Mouse (Mus musculus): ENCODE results near the gene Med12. TPM values are rescaled to one million over a fixed set of nuclear protein-coding genes. Genes with fewer than 3 reads are reported as not detected.

Med12 gene
- 35.1 TPM for polyA plus RNA-seq (2015; fragmentation: Illumina TruSeq; extraction: RNeasy Lipid Tissue Mini Kit (QIAGEN cat#74804); ENCODE audit: insufficient read depth, low read depth, low replicate concordance)

DNA sequence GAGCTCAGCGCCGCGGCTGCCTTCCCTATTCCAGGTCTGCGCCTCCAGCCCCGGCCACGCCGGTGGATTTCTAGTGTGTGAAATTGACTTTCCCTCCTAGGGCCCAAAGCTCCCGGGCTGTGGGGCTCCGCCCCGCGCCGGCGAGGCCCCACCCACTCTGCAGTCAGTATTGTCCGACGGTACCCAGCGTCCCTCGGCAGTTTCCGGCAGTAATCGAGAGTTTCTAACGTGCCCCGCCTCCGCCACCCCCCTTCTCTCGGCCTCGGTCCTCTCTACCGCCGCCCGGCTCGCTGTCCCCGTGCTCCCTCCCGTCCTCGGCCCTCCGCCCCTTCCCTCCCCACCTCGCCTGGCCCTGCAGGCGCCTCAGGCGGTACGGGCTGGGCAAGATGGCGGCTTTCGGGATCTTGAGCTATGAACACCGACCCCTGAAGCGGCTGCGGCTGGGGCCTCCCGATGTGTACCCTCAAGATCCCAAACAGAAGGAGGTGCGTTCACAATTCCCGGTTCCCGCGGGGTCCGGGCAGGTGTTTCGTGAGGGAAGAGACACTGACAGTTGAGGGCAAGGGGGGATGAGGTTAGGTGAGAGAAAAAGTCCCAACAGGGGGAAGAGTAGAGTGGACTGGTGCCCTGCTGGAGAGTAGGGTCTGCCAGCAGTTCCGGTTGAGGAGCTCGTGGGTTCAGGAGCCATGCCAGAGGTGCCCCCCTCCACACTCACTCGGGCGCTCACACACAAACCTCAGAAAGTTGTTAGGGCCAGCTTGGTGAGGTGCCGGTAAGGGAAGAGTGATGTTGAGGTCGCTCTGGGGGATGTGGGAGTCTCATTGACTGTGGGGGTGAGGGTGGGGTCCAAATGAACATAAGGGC is at the start of gene Med12:
Gene Med12, plus strand, starts transcription at position 156 of the 864 bp plus-strand sequence.

DNA sequence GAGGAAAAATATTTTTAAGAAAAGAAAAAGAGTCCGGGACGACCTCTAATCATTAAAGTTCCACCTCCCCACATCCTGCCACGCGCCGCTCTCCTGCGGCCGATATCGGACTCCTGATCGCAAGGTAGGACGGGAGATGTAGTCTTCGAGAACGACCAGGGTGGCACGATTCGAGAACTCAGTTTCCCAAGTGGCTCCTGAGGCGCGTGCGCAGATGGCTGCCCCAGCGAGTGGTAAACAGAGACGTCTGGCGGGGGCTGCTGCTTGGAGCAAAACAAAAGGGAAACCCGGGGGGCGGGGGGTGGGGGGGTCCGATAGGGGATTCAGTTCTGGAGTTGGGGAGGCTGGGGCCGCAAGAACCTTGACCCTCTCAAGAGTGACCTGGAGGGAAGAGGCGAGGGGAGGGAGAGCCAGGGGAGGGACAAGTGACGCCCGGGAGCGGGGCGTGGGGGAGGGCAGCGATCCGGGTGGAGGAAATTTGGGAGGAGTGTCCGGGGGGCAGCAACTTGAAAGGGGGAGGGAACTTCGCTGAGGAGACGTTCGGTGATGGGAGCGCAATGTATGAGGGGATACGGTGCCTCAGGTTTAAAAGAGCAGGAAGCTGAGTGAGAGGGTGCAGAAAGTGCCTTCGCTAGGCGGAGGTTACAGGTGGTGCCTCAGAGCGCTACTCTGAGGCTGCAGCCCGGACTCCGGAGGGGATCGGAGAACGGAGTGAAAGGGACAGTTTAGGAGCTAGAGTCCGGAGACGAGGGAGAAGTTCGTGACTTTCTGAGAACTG is 19.7 kb upstream of the Med12 start, which contains the start of gene Foxo4:
Gene Foxo4, plus strand, starts transcription at position 577 of the 778 bp plus-strand sequence.

DNA sequence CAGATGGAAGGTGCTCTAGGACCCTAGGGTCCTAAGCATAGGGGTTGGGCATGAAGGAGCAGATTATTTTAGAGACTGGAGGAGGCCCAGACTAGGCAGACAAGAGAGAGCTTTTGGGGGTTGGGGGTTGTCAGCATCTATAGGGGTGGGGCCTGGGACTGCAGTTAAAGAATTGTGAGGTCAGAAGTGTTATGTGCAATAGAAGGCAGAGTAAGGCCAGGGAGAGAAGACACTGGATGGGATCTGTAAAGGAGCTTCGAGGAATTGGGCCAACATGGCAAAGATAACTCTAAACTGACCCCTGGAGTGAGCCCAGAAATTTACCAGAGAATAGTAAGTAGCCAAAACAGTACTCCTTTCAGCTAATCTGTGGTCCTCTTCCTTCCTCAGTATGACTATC is 9.9 kb upstream of the Med12 start, which contains the start of gene Gm614:
Gene Gm614, minus strand, starts transcription at position 101 of the 400 bp plus-strand sequence.

DNA sequence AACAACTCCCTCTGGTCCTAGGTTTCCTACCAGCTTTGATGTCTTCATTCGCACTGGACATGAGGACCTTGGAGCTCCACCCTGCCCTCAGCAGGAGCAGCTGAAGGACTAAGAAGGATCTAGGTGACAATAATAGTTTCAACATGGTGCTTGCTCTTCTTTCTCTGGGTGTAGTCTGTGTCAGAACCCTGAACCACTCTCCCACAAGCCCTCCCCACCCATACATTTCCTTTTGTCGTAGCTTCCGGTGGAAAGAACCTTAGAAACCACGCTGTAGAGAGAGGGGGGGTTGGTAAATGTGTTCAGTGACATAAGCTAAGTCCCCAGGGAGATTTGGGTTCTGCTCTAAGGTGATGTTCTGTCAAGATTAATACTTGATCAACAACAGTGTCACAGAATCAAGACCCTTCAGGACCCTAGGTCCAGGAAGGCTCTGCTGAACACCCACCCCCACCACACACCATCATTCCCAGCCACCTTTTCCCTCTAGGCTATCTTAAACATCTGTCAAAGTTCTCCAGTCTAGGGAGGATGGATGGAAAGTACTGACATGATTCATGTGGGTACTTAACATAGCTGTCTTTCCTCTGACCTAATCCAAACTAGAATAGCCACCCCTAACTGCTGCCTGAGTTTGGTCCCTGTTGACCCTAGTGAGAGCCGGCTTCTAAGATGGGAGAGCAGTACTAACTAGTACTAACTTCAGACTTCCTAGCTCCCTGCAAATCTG is 5.6 kb upstream of the Med12 start, which contains the start of gene Il2rg:
Gene Il2rg, minus strand, starts transcription at position 231 of the 730 bp plus-strand sequence.

DNA sequence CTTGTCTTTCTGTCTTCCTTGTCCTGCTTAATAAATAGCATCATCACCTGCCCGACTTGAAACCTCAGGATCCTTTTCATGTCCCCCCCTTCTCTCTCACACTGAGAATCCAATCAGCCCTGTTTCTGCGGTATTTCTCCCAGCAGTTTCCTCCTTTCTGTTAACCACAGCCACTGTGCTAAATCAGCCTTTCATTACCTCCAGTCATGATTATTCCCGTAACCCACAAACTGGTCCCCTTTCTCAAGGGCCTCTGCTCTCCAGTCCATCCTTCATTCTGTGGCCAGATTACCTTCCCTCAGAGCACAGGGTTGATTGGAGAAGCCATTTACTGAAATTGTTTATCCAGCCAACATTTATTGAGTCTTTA is 5.1 kb upstream of the Med12 start, which contains the start of gene Gm20489:
Gene Gm20489, minus strand, starts transcription at position 269 of the 370 bp plus-strand sequence.

DNA sequence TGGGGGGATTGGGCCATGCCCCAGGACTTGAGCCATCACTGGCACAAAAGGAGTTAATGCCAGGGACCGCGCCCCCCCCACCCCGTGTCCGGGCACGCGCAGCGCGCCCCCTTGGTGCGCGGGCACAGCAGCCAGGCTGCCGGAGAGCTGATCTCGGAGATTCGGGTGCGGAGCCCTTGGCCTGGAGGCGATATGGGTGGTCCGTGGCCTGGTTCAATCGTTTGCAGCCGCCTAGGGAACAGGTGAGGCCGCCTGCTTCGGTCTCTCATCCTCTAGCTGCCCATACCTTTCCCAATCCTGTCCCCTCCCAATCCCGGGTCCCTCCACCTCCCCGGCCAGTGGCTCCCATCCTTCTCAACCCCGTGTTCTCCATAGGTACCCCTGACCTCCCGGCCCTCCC is 25.2 kb downstream of the Med12 start, which contains the start of gene Nlgn3:
Gene Nlgn3, plus strand, starts transcription at position 114 of the 400 bp plus-strand sequence.

Other genes starting within 250 kb of the Med12 start
- gene Tex11, start 214.4 kb upstream of the Med12 start, polyA plus RNA-seq (2015; fragmentation: Illumina TruSeq; extraction: RNeasy Lipid Tissue Mini Kit (QIAGEN cat#74804); ENCODE audit: insufficient read depth, low read depth, low replicate concordance), result not detected
- gene Slc7a3, start 188.0 kb upstream of the Med12 start, polyA plus RNA-seq (2015; fragmentation: Illumina TruSeq; extraction: RNeasy Lipid Tissue Mini Kit (QIAGEN cat#74804); ENCODE audit: insufficient read depth, low read depth, low replicate concordance), result 4.0 TPM
- 6.3 TPM for gene Snx12, start 51.5 kb upstream of the Med12 start, polyA plus RNA-seq (2015; fragmentation: Illumina TruSeq; extraction: RNeasy Lipid Tissue Mini Kit (QIAGEN cat#74804); ENCODE audit: insufficient read depth, low read depth, low replicate concordance)
- 6.7 TPM for gene Foxo4, start 19.5 kb upstream of the Med12 start, polyA plus RNA-seq (2015; fragmentation: Illumina TruSeq; extraction: RNeasy Lipid Tissue Mini Kit (QIAGEN cat#74804); ENCODE audit: insufficient read depth, low read depth, low replicate concordance)
- not detected for gene Gm614, start 10.0 kb upstream of the Med12 start, polyA plus RNA-seq (2015; fragmentation: Illumina TruSeq; extraction: RNeasy Lipid Tissue Mini Kit (QIAGEN cat#74804); ENCODE audit: insufficient read depth, low read depth, low replicate concordance)
- gene Il2rg, start 5.8 kb upstream of the Med12 start, polyA plus RNA-seq (2015; fragmentation: Illumina TruSeq; extraction: RNeasy Lipid Tissue Mini Kit (QIAGEN cat#74804); ENCODE audit: insufficient read depth, low read depth, low replicate concordance), result 4.7 TPM
- not detected for gene Gm20489, start 5.0 kb upstream of the Med12 start, polyA plus RNA-seq (2015; fragmentation: Illumina TruSeq; extraction: RNeasy Lipid Tissue Mini Kit (QIAGEN cat#74804); ENCODE audit: insufficient read depth, low read depth, low replicate concordance)
- 0.11 TPM for gene Nlgn3, start 25.1 kb downstream of the Med12 start, polyA plus RNA-seq (2015; fragmentation: Illumina TruSeq; extraction: RNeasy Lipid Tissue Mini Kit (QIAGEN cat#74804); ENCODE audit: insufficient read depth, low read depth, low replicate concordance)
- 25.7 TPM for gene Gjb1, start 102.3 kb downstream of the Med12 start, polyA plus RNA-seq (2015; fragmentation: Illumina TruSeq; extraction: RNeasy Lipid Tissue Mini Kit (QIAGEN cat#74804); ENCODE audit: insufficient read depth, low read depth, low replicate concordance)
- 7.9 TPM for gene Zmym3, start 146.8 kb downstream of the Med12 start, polyA plus RNA-seq (2015; fragmentation: Illumina TruSeq; extraction: RNeasy Lipid Tissue Mini Kit (QIAGEN cat#74804); ENCODE audit: insufficient read depth, low read depth, low replicate concordance)
- gene Nono, start 155.3 kb downstream of the Med12 start, polyA plus RNA-seq (2015; fragmentation: Illumina TruSeq; extraction: RNeasy Lipid Tissue Mini Kit (QIAGEN cat#74804); ENCODE audit: insufficient read depth, low read depth, low replicate concordance), result 38.0 TPM
- gene Itgb1bp2, start 175.1 kb downstream of the Med12 start, polyA plus RNA-seq (2015; fragmentation: Illumina TruSeq; extraction: RNeasy Lipid Tissue Mini Kit (QIAGEN cat#74804); ENCODE audit: insufficient read depth, low read depth, low replicate concordance), result 1.0 TPM